Mouse (Mus musculus) cerebellum, adult 2 months (tissue): Measurements from ENCODE around the gene Acvr2b.

Experiments
- CTCF ChIP-seq: fragments of 200-500 bp; IDR thresholded peaks from 2 replicates; pipeline ENCODE4 v1.5.1; 2011; ENCODE audit warnings: low read depth, mild to moderate bottlenecking, control low read depth, low read length, moderate library complexity, borderline replicate concordance; ENCODE audit not compliant: insufficient read depth
- POLR2A ChIP-seq: fragments of 200-500 bp; IDR thresholded peaks from 2 replicates; pipeline ENCODE4 v1.6.1; 2011; ENCODE audit warnings: low read length, control low read depth, borderline replicate concordance; ENCODE audit not compliant: insufficient read depth

GRCm38 (mm10) chr9:119353926-119354325 is 48.0 kb upstream of the Acvr2b start:
- TF ChIP-seq CTCF (no peak), POLR2A (no peak)
